Mouse (Mus musculus) stomach, embryonic 16.5 days (tissue): Measurements from ENCODE around the gene 1700018B08Rik. TPM values are rescaled to one million over a fixed set of nuclear protein-coding genes. Genes with fewer than 3 reads are reported as not detected.

Experiments used
- ATAC-seq: fragments of 200-750 bp; cut with Nextera tagmentation; 2 replicates; pipeline ENCODE4 v1.8.0; 2017; ENCODE audit warnings: moderate number of reproducible peaks, moderate TSS enrichment; ENCODE audit not compliant: insufficient read depth, low FRiP score
- H3K27ac ChIP-seq: fragments of 300-500 bp; sonication (generic); 2 replicates; pipeline ENCODE4 v1.5.1; 2014; ENCODE audit warnings: low read length
- H3K27me3 ChIP-seq: fragments of 300-500 bp; sonication (generic); 2 replicates; pipeline ENCODE4 v1.6.1; 2014; ENCODE audit warnings: low read length, control low read depth, mixed read lengths; ENCODE audit not compliant: control insufficient read depth, insufficient read depth
- H3K36me3 ChIP-seq: fragments of 300-500 bp; sonication (generic); 2 replicates; pipeline ENCODE4 v1.6.1; 2014; ENCODE audit warnings: low read length; ENCODE audit not compliant: control insufficient read depth, insufficient read depth
- H3K4me1 ChIP-seq: fragments of 300-500 bp; sonication (generic); 2 replicates; pipeline ENCODE4 v1.6.1; 2014; ENCODE audit warnings: low read length, control low read depth, mixed read lengths; ENCODE audit not compliant: control insufficient read depth, insufficient read depth
- H3K4me2 ChIP-seq: fragments of 300-500 bp; sonication (generic); 2 replicates; pipeline ENCODE4 v1.6.1; 2014; ENCODE audit warnings: low read depth, low read length, mixed read lengths
- H3K4me3 ChIP-seq: fragments of 300-500 bp; sonication (generic); replicated peaks from 2 replicates; pipeline ENCODE4 v1.5.1; 2014; ENCODE audit warnings: mild to moderate bottlenecking, low read length
- H3K9ac ChIP-seq: fragments of 300-500 bp; sonication (generic); 2 replicates; pipeline ENCODE4 v1.6.1; 2014; ENCODE audit warnings: low read length
- H3K9me3 ChIP-seq: fragments of 300-500 bp; sonication (generic); replicated peaks from 2 replicates; pipeline ENCODE4 v1.6.1; 2016; ENCODE audit warnings: low read length, control low read depth; ENCODE audit not compliant: control insufficient read depth
- WGBS: fragments of 180-500 bp; shearing (Covaris S2); extraction: QIAGEN DNeasy Blood & Tissue Kit; methylation state at CpG from one replicate; pipeline ENCODE4 v1.1.7; 2014; 5-methylcytosine and 5-hydroxymethylcytosine counted together
- polyA plus RNA-seq: library from polyadenylated mRNA; unstranded; fragments of >200 nt; fragmentation: Nextera tagmentation; extraction: Ambion mirVana; gene quantifications from 2 replicates; pipeline ENCODE4 v1.2.1, GENCODE M21; 2015

1700018B08Rik gene
- polyA plus RNA-seq, 1 experiment from 2014 or later = not detected

DNA sequence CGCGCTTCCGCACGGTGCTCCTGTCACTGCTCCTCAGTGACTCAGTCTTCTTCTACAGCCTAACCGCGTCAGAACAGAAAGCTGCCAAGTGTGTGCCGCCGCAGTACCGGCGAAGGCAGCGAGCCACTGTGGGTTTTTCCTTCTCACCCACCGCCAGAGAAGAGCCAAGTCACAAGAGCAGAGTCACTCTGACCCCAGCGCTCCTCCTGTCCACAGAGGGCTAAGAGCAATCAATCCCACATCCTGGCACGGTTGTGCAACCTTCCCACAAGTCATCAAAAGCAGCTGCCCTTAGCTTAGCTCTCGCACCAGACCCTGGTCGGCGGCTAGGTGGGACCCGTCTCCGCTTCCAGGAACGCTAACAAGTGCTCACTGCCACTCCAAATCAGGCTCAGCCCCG is 26.2 kb upstream of the 1700018B08Rik start:
- no peak overlapping the region for H3K9ac ChIP-seq
- no peaks in the 10 kb centered on the region for H3K9me3 ChIP-seq
- no peaks in the 10 kb centered on the region for H3K27me3 ChIP-seq
- no peaks in the 10 kb centered on the region for H3K36me3 ChIP-seq
- H3K4me2 ChIP-seq = 0 out of 2 replicates have a peak overlapping the region, but pooled peaks have one; percentile 7
- peaks cover 12% of the 10 kb centered on the region; the same call in 1 of the 2 replicates for H3K4me1 ChIP-seq
- no peak for ATAC-seq
- 70% methylated on average over 21 of the region's 21 CpGs for WGBS
- H3K4me3 ChIP-seq = no peak overlapping the region
- H3K27ac ChIP-seq = no peak overlapping the region

DNA sequence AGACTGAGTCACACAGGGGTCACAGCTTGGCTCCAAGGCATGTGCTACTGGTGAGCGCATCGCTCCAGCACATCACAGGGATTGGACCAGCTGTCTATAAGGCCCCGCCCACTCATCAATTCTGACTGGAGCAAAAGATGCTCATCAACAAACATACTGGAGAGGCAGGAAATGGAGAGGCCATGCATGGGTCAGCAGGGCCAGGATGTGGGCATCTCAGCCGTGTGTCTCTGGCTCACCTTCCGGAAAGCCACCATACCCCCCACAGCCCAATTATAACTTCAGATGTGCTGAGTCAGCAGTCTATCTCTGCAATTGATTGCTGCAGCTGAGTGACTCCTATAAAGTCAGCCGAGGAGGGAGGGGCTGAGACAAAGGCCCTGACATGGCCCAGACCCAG is 24.2 kb upstream of the 1700018B08Rik start:
- WGBS = 49% methylated on average over 6 of the region's 6 CpGs
- Histone ChIP-seq H3K4me3 (no peak overlapping the region), H3K4me2 (no peak overlapping the region), H3K9ac (no peak overlapping the region), H3K27ac (no peak overlapping the region), H3K27me3 (no peaks in the 10 kb centered on the region), H3K4me1 (0 out of 2 replicates have a peak, but pooled peaks cover 7% of the 10 kb centered on the region), H3K9me3 (no peaks in the 10 kb centered on the region), H3K36me3 (no peaks in the 10 kb centered on the region)
- ATAC-seq = no peak

DNA sequence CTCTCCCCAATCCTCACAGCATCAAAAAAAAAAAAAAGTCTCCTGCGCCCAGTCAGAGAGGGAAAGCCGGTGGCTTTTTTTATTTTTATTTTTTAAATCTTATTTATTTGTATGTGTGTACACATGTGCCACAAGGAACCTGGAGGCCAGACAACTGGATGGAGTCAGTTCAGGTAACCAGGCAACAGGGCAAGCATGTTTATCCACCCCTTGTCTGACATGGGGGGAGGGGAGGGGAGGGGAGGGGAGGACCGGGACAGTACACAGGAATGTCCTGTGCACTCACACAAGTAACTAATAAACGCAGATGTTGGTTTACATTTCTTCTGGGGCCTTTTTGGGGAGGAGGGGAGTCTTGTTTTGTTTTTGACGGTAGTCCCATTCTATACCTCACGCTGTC is 19.6 kb upstream of the 1700018B08Rik start:
- ATAC-seq = no peak
- Histone ChIP-seq H3K27me3 (no peaks in the 10 kb centered on the region), H3K36me3 (peaks cover 10% of the 10 kb centered on the region; the same call in 1 of the 2 replicates), H3K4me3 (no peak overlapping the region), H3K9me3 (no peaks in the 10 kb centered on the region), H3K27ac (no peak overlapping the region; the same call in 1 of the 2 replicates), H3K4me1 (0 out of 2 replicates have a peak, but pooled peaks cover 3% of the 10 kb centered on the region), H3K4me2 (no peak overlapping the region), H3K9ac (no peak overlapping the region)
- WGBS = 63% methylated on average over 6 of the region's 6 CpGs

GRCm38 (mm10) chr8:121562941-121563351 is 18.8 kb upstream of the 1700018B08Rik start:
- Histone ChIP-seq H3K36me3 (peaks cover 10% of the 10 kb centered on the region; the same call in 1 of the 2 replicates), H3K4me2 (no peak overlapping the region), H3K4me1 (no peaks in the 10 kb centered on the region), H3K9me3 (no peaks in the 10 kb centered on the region), H3K27ac (no peak overlapping the region), H3K4me3 (no peak overlapping the region), H3K9ac (no peak overlapping the region), H3K27me3 (no peaks in the 10 kb centered on the region)
- WGBS = 67% methylated on average over 9 of the region's 9 CpGs
- ATAC-seq = peak; percentile 58; the same call in 1 of the 2 replicates

GRCm38 (mm10) chr8:121561636-121562345 is 17.7 kb upstream of the 1700018B08Rik start:
- no peaks in the 10 kb centered on the region for H3K27me3 ChIP-seq
- H3K4me1 ChIP-seq = no peaks in the 10 kb centered on the region
- H3K27ac ChIP-seq = no peak overlapping the region
- ATAC-seq = no peak
- 78% methylated on average over 16 of the region's 16 CpGs for WGBS
- no peak overlapping the region for H3K9ac ChIP-seq
- peaks cover 10% of the 10 kb centered on the region; the same call in 1 of the 2 replicates for H3K36me3 ChIP-seq
- H3K4me2 ChIP-seq = no peak overlapping the region
- H3K9me3 ChIP-seq = no peaks in the 10 kb centered on the region
- H3K4me3 ChIP-seq = no peak overlapping the region

- WGBS = 94% methylated on average over 7 of the region's 7 CpGs
- ATAC-seq = no peak
- no peaks in the 10 kb centered on the region for H3K9me3 ChIP-seq
- H3K4me2 ChIP-seq = no peak overlapping the region
- no peak overlapping the region for H3K4me3 ChIP-seq
- H3K27ac ChIP-seq = no peak overlapping the region
- no peak overlapping the region for H3K9ac ChIP-seq
- H3K27me3 ChIP-seq = no peaks in the 10 kb centered on the region
- H3K4me1 ChIP-seq = no peaks in the 10 kb centered on the region
- H3K36me3 ChIP-seq = peaks cover 10% of the 10 kb centered on the region; the same call in 1 of the 2 replicates
Measured at GRCm38 (mm10) chr8:121560432-121561100, 16.4 kb upstream of the 1700018B08Rik start.

DNA sequence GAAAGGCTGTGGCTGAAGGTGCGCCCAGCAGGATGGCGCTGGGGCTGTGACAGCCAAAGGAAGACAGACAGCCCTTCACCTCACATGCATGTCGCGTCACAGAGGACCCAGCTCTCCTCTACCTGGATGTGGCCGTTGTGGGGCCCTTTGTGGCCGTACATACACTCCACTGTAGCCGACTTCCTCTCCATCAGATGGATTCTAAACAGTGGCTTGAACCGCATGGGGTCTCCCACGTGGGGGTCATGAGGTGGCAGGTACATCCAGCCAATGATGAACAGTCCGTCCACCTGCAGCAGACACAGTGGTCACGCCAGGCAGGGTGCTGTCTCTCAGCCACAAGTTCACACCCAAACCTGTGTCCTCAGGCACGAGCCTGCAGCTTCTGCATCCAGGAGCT is 15.7 kb upstream of the 1700018B08Rik start:
- H3K9me3 ChIP-seq = no peaks in the 10 kb centered on the region
- H3K4me3 ChIP-seq = no peak overlapping the region
- no peaks in the 10 kb centered on the region for H3K27me3 ChIP-seq
- ATAC-seq = no peak
- H3K36me3 ChIP-seq = peaks cover 10% of the 10 kb centered on the region; the same call in 1 of the 2 replicates
- no peak overlapping the region for H3K9ac ChIP-seq
- H3K4me1 ChIP-seq = no peaks in the 10 kb centered on the region
- 88% methylated on average over 12 of the region's 12 CpGs for WGBS
- H3K27ac ChIP-seq = no peak overlapping the region
- no peak overlapping the region for H3K4me2 ChIP-seq

DNA sequence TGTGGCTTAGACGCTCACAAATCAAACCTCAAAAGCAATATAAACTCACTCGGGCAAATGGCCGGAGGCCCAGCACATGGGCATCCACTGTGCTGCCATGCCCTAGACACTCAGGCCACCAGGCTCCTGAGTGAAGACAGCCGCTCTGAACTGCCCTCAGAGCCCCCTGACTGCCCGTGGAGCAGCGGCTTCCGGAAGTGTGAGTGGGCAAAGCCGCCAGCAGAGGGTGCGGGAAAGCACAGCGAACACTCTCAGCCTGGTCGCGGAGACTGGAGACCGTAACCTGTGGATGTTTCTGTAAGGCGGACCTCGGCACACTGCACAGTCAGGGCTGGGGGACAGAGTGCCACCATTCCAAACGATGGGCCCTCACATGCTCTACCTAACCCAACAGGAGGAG is 14.4 kb upstream of the 1700018B08Rik start:
- Histone ChIP-seq H3K4me3 (no peak overlapping the region), H3K36me3 (peaks cover 10% of the 10 kb centered on the region; the same call in 1 of the 2 replicates), H3K4me1 (no peaks in the 10 kb centered on the region), H3K9ac (no peak overlapping the region), H3K9me3 (no peaks in the 10 kb centered on the region), H3K27me3 (no peaks in the 10 kb centered on the region), H3K27ac (no peak overlapping the region), H3K4me2 (no peak overlapping the region)
- no peak for ATAC-seq
- WGBS = 90% methylated on average over 16 of the region's 16 CpGs

GRCm38 (mm10) chr8:121557746-121558145 is 13.6 kb upstream of the 1700018B08Rik start:
- Histone ChIP-seq H3K27ac (no peak overlapping the region), H3K9me3 (no peaks in the 10 kb centered on the region), H3K9ac (no peak overlapping the region), H3K4me3 (no peak overlapping the region), H3K4me2 (no peak overlapping the region), H3K27me3 (no peaks in the 10 kb centered on the region), H3K4me1 (no peaks in the 10 kb centered on the region), H3K36me3 (peaks cover 10% of the 10 kb centered on the region; the same call in 1 of the 2 replicates)
- ATAC-seq = no peak
- WGBS = 86% methylated on average over 11 of the region's 11 CpGs
